Mouse (Mus musculus): ENCODE measurements around the gene Heyl. TPM values are rescaled to one million over a fixed set of nuclear protein-coding genes. Genes with fewer than 3 reads are reported as not detected.

The Heyl gene
- total RNA-seq, 2 experiments from 2014 or later, result not detected

DNA sequence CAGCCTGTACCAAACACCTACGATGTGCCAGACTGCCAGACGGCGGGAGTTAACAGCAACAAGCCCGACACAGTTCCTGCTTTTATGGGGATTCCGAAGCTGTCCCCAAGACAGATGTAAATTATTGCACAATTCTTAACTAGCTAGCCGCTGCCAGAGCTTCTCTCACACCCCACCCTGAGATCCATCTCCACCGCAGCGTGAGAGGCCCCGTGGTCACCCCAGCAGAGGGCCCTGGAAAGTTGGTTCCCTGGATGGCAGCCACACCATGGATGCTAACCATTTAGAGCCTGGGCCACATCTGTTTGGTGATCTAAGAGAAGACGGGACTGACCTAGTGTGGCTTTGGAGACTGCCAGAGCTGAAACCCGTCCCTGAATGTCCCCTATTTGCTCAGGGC, 4.2 kb upstream of the Heyl start:
- peak; percentile 23 for ATAC-seq (replicated peaks; ENCODE audit: poor library complexity, severe bottlenecking)

GRCm38 (mm10) chr4:123232841-123233240, 515 bp upstream of the Heyl start:
- no peak for ATAC-seq (replicated peaks; ENCODE audit: poor library complexity, severe bottlenecking)

- no peak for ATAC-seq (replicated peaks; ENCODE audit: poor library complexity, severe bottlenecking)
Measured at GRCm38 (mm10) chr4:123235835-123236430, 2.6 kb downstream of the Heyl start.

DNA sequence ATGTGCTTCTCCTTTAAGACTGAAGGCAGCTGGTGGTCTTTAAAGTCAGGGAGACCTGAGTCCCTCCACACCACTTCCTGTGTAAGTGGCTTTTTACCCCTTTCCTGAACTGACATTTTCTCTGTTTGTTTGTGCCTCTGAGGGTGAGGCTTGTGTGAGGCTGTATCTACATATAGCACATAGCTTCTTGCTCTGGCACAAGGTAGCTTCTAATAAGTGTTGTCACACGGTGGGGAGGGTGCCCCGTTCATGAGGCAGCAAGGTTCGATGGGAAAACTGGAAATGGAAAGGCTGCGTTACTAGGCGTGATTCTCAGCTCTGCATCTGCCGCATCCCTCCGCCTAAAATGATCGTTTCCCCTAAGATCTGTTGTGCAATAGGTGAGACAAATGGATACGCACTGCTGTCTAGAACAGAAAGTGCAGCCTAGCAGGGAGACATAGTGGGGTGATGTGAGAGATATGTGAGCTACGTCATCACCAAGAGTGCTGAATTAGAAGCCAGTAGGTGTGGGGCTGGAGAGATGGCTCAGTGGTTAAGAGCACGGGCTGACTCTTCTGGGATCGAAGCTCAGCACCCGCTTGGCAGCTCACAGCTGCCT, 3.2 kb downstream of the Heyl start:
- ATAC-seq (replicated peaks; ENCODE audit: poor library complexity, severe bottlenecking), result 0 out of 2 replicates have a peak, but pooled peaks have one; percentile 20

GRCm38 (mm10) chr4:123237386-123238266, 4.3 kb downstream of the Heyl start:
- ATAC-seq (replicated peaks; ENCODE audit: poor library complexity, severe bottlenecking), result no peak

GRCm38 (mm10) chr4:123239361-123240203, 6.2 kb downstream of the Heyl start:
- ATAC-seq (replicated peaks; ENCODE audit: poor library complexity, severe bottlenecking), result no peak

- ATAC-seq (replicated peaks; ENCODE audit: poor library complexity, severe bottlenecking), result no peak
Measured at GRCm38 (mm10) chr4:123246221-123246620, 12.9 kb downstream of the Heyl start.

GRCm38 (mm10) chr4:123246651-123247050, 13.3 kb downstream of the Heyl start:
- no peak for ATAC-seq (replicated peaks; ENCODE audit: poor library complexity, severe bottlenecking)

DNA sequence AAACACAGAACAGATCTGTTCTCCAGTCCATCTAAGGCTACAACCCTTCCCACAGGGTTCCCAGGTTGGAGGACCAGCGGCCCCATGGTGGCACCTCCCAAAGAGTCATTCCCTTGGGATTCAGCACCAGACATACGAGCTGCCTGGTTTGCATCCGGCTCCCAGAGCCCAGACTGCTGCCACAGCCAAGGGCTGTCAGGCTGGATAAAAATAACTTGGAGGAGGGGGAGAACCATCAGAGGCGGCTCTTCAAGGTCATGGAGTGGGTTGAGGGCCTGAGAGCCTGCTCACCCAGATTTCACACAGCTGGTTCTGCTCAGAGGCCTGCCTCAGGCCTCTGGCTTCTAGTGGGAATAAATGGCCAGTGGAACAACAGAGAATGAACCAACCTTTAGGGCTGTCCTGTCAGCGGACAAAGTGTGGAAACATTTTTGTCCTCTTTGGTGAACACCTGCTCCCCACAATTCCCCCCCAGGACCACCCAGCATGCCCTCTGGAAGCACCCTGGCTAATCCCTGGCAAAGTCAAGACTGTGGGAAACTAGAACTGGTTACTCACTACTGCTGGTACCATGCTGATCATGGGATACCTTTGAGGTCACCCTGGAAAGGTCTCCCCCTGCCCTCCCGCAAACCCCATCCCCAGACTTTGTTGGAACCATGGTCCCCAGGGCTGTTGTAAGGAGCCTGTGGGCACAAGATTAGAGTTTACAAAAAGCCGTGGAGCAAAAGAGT, 14.0 kb downstream of the Heyl start:
- no peak for ATAC-seq (replicated peaks; ENCODE audit: poor library complexity, severe bottlenecking)

DNA sequence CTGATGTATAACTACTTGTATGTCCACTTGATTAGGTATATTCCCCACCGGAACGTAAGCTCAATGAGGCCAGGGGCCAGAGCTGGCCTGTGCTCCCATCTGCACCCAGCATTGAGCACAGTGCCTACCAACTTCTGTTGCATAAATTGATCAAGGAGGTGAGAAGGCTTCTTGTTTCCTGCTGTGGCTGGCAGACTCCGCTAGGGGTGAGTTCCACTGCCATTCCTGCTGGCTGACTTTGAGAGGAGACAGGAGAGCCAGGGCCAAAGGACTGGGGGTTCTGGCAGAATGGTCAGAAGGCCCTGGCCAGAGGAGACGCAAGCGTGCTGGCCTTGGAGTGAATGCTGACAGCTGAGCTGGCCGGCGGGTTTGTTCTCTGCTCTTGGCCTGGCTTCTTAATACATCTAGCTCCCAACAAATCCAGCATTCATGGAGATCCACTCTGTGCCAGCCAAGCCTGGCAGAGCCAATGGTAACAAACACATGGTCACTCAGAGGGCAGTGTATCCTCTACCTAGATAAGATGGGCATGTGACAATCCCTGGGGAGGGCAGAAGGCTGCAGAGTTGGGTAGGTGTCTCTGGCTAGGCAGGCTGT, 15.7 kb downstream of the Heyl start:
- ATAC-seq (replicated peaks; ENCODE audit: poor library complexity, severe bottlenecking), result no peak

- no peak for ATAC-seq (replicated peaks; ENCODE audit: poor library complexity, severe bottlenecking)
Measured at GRCm38 (mm10) chr4:123252214-123252613, 18.9 kb downstream of the Heyl start.

DNA sequence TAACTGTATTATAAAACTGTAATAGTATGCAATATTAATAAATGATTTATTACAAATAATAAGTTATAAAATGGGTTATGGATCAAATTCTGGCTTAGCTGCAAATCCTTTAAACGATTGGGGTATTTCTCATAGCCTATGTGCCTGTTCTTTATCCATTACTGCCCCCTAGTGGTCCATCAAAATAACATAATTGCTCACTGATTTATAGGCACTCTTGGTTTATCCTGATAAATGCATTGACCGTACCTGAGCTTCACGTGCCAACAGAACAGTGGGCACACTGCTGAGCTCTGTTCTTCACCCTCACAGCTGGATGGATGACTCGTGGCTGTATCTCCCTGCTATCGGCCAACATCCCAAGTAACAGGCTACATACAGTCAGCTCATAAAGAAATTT, 21.3 kb downstream of the Heyl start:
- ATAC-seq (replicated peaks; ENCODE audit: poor library complexity, severe bottlenecking), result peak; percentile 75

DNA sequence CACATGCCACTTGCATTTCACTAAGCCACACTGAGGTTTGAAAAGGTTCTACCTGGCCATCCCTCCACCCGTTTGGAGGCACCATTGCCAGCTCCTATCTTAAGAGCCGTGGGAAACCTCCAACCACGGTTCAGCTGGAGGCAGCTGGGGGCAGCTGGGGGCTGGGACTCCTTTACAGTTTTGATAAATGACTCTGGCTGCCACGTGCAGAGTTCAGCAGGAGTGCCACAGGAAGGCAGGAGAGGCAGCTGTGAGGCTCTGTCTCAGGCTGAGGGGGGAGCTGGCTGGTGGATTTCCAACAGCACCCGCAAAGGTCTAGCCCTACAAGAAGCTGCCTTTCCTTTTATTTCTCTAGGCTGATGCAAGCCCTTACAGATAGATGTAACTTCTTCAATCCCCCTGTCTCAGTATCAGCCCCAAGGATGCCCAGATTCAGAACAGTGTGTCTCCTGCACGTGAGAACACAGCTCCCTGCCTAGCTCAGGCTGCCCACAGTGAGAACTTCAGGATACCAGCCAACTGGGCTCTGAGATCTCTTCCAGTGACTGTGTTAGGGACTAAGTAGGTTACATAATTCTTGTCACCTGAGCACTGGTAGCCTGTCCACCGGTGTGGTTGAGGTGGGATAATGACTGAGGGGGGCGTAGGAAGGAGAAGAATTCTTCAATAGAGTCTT, 26.9 kb downstream of the Heyl start:
- no peak for ATAC-seq (replicated peaks; ENCODE audit: poor library complexity, severe bottlenecking)

- no peak for ATAC-seq (replicated peaks; ENCODE audit: poor library complexity, severe bottlenecking)
Measured at GRCm38 (mm10) chr4:123261721-123262401, 28.5 kb downstream of the Heyl start, which contains the start of gene Pabpc4. Gene Pabpc4 (plus strand): TSS chr4:123262351.

DNA sequence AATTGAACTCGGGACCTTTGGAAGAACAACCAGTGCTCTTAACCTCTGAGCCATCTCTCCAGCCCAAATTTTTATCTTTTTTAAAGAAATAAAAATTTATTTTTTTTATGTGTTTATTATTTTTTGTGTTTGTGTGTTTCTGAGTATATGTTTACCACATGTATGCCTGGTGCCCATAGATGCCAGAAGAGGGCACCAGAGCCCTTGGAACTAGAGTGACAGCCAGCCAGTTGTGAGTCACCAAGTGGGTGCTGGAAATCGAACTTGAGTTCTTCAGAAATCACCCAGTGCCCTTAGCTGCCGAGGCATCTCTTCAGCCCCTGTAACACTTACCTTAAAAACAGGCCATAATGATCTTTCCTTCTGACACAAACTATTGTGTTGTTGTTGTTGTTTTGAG, 37.7 kb downstream of the Heyl start:
- ATAC-seq (replicated peaks; ENCODE audit: poor library complexity, severe bottlenecking), result no peak

DNA sequence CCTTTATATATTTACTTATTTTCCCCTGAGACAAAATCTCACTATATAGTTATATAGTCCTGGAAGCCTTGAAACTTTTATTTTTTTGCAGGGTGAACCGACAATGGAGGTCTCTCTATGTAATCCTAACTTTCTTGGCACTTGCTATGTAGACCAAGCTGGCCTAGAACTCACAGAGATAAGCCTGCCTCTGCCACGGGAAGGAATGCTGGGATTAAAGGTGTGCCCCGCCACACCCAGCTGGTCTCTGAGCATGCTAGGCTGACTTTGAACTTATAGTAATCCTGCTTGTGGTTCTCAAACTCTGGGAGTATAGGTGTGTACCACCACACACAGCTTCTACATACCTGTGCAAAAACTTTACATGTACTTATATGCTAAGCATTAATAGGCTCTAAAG, 46.8 kb downstream of the Heyl start:
- ATAC-seq (replicated peaks; ENCODE audit: poor library complexity, severe bottlenecking), result no peak

- ATAC-seq (replicated peaks; ENCODE audit: poor library complexity, severe bottlenecking), result peak; percentile 96
Measured at GRCm38 (mm10) chr4:123282500-123282899, 49.1 kb downstream of the Heyl start.
